Mouse (Mus musculus) E14TG2a.4 (cell line): ENCODE data around the gene Fam3a.
A peak's percentile ranks its signal among the peaks of the same experiment; 100 is the strongest.

Source experiments
- H3K27me3 ChIP-seq: 2 replicates; pipeline ENCODE4 v1.6.1; 2014; ENCODE audit warnings: low read length, control low read depth; ENCODE audit not compliant: insufficient read depth
- H3K36me3 ChIP-seq: 2 replicates; pipeline ENCODE4 v1.6.1; 2014; ENCODE audit warnings: low read length, control low read depth; ENCODE audit not compliant: insufficient read depth
- H3K4me1 ChIP-seq: replicated peaks from 2 replicates; pipeline ENCODE4 v1.6.1; 2014; ENCODE audit warnings: low read depth, low read length, control low read depth
- H3K4me3 ChIP-seq: replicated peaks from 2 replicates; pipeline ENCODE4 v1.5.1; 2014; ENCODE audit warnings: mild to moderate bottlenecking, low read length
- H3K9me3 ChIP-seq: 2 replicates; pipeline ENCODE4 v1.6.1; 2014; ENCODE audit warnings: low read length, control low read depth
- CTCF ChIP-seq: conservative IDR thresholded peaks from 2 replicates; pipeline ENCODE4 v1.5.1; 2014; ENCODE audit warnings: low read length
- NANOG ChIP-seq: IDR thresholded peaks from 2 replicates; pipeline ENCODE4 v1.6.1; 2014; ENCODE audit warnings: borderline replicate concordance, low read length, mixed read lengths
- POU5F1 ChIP-seq: IDR thresholded peaks from 2 replicates; pipeline ENCODE4 v1.6.1; 2014; ENCODE audit warnings: low read length, borderline replicate concordance

Gene Fam3a

DNA sequence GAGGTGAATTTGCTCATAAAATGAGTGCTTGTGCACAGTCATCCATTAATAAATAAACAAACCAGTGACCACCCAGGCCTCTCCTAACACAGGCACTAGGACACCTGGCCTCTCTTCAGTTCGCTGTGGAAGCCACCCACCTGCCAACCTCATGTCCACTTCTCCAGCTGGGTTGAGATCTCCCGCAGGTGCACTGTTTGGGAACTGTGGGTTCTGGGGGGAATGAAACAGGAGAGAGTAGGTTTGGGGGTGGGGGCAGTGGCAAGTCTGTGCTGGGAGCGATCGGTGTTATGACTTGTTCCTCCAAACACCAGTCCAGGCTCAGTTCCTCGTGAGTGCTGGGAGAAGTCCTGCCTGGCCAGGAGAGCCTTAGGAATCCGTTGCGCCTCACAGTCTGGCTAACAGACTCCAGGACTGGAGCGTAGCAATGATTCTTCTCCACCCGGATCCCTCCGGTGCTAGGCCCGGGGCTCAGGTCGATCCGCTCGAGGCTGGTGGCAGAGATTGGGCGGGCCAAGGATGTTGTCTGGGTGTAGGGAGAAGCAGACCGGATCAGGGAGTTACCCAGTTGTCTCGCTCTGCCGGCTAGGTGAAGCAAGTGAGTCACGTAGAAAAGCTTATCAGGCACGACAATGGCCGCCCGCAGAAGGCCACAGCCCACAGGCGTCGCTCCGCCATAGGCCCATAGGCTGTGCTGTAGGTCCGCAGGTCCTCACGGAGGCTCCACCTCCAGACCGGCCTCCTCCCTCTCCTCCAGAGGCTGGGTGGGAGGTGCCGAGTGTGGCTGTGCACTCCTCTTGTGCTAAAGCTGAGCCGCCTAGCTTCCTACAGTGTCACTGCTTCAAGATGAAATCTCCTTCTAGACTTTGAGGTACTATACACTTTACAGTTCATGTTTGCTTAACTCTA, at the start of gene Fam3a, which contains the start of gene Ikbkg:
Gene Fam3a (minus strand): TSS at position 738 of the 909 bp plus-strand sequence.
Gene Ikbkg (plus strand): TSS at position 756 of the 909 bp plus-strand sequence.
- H3K4me1 ChIP-seq: peaks cover 5% of the 10 kb centered on the region; the same call in 1 of the 2 replicates
- H3K9me3 ChIP-seq: no peaks in the 10 kb centered on the region
- H3K36me3 ChIP-seq: peaks cover 8% of the 10 kb centered on the region
- peak within 1 kb of the TSS; percentile 83 for H3K4me3 ChIP-seq
- TF ChIP-seq CTCF (no peak), NANOG (no peak), POU5F1 (no peak)
- H3K27me3 ChIP-seq: no peaks in the 10 kb centered on the region

DNA sequence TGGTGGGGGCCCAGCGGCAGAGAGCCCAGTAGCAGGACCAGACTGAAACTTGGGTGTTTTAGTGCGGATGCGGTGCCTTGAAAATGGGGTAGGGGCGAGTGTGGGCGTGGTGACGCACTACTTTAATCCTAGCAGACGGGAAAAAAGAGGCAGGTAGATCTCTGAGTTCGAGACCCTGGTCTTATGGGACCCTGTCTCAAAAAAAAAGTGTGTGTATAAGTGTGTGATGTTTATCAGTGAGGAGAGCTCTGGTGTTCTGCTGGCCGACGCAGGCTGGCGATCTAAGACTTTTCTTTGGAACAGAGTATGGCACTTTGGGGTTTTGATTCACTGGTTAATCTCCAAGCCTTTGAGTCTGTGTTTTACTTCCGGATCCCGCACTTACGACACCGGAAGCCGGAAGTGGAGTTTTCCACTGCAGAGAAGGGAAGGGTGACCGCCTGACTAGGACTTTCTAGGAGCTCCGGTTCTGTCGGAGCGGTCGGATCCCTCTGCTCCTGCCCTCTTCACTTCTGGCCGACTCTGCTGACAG, 36.3 kb upstream of the Fam3a start:
- Histone ChIP-seq H3K4me1 (peaks cover 24% of the 10 kb centered on the region), H3K9me3 (no peaks in the 10 kb centered on the region), H3K36me3 (peaks cover 50% of the 10 kb centered on the region), H3K4me3 (peak overlapping the region; percentile 85), H3K27me3 (no peaks in the 10 kb centered on the region)
- TF ChIP-seq CTCF: no peak
- no peak for TF ChIP-seq NANOG
- no peak for TF ChIP-seq POU5F1

DNA sequence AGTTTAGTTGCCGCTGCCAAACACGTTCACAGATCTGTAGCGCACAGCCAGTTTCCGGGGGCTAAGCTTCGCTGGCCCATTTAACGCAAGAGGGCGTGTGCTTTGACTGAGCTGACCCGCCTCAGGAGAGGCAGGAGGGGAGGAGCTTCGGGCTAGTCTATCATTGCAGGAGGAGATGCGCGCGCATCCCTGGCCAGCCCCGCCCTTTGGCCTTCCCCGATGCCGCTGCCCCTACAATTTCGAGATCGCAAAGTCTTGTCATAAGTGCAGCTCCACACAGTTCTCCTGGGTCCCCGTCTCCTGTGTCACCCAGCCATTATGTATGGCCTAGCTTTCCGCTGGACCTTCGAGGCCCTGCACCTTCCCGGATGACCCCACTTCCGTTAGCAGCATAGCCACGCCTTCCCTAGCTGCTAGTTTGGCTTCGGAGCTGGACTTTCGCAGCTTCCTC, 35.8 kb upstream of the Fam3a start, which contains the start of gene G6pdx:
Gene G6pdx (minus strand): TSS at position 369 of the 451 bp plus-strand sequence.
- peaks cover 24% of the 10 kb centered on the region for H3K4me1 ChIP-seq
- H3K9me3 ChIP-seq: no peaks in the 10 kb centered on the region
- peak within 1 kb of the TSS; percentile 85 for H3K4me3 ChIP-seq
- TF ChIP-seq NANOG: no peak
- no peak for TF ChIP-seq CTCF
- TF ChIP-seq POU5F1: no peak
- peaks cover 48% of the 10 kb centered on the region for H3K36me3 ChIP-seq
- no peaks in the 10 kb centered on the region for H3K27me3 ChIP-seq

DNA sequence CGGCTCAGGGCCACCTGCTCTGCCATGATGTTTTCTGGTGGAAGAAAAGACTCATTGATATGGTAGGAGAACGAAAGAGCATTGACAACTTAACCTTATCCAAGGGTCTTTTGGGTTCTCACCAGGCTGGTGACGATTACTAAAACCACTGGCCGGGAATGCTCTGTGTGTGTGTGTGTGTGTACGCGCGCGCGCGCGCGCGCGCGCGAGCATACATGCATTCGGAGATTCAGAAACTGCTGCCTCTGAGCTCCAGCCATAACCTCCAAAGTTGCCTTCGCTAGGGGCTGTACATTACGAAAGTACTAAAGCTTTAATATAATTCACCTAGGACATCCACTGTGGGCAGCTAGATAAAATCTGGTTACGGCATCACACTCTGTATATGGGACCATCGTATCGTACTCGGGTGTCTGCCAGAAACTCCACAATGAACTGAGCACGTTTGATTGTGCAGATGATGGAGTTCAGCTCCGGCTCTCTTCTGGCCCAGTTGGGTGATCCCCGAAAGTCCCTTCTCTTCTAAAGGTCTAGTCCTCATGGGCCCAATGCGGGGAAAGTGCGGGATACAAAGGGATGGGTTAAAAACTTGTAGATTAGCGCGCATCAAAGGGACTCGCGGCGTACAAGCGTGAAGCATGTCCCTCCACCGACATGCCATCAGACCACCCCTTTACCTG, 35.2 kb upstream of the Fam3a start:
- peaks cover 45% of the 10 kb centered on the region for H3K36me3 ChIP-seq
- peak overlapping the region; percentile 85 for H3K4me3 ChIP-seq
- H3K9me3 ChIP-seq: no peaks in the 10 kb centered on the region
- H3K4me1 ChIP-seq: peaks cover 24% of the 10 kb centered on the region
- TF ChIP-seq CTCF (no peak), POU5F1 (no peak), NANOG (no peak)
- H3K27me3 ChIP-seq: no peaks in the 10 kb centered on the region

DNA sequence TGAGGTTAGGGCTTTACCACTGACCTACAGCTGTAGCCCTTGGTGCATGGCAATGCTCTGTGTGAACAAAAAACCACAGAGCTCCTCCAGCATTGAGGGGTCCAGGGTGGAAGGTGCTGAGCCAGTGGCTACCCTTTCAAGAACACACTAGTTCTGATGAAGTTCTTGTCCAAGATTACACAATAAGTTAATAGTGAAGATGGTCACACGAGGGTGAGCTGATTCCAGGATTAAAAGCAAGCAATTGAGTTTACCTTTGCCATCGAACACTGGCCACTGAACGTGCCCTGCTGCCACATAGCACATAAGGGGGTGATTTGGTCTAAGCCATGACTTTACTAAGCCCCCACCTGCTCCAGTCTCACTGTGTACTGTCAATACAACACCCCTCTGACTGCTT, 34.0 kb upstream of the Fam3a start:
- peaks cover 24% of the 10 kb centered on the region for H3K4me1 ChIP-seq
- no peaks in the 10 kb centered on the region for H3K9me3 ChIP-seq
- peaks cover 36% of the 10 kb centered on the region for H3K36me3 ChIP-seq
- H3K4me3 ChIP-seq: no peak overlapping the region
- TF ChIP-seq POU5F1: no peak
- TF ChIP-seq NANOG: no peak
- TF ChIP-seq CTCF: no peak
- no peaks in the 10 kb centered on the region for H3K27me3 ChIP-seq

GRCm38 (mm10) chrX:74426256-74426655, 33.2 kb upstream of the Fam3a start:
- Histone ChIP-seq H3K9me3 (no peaks in the 10 kb centered on the region), H3K27me3 (no peaks in the 10 kb centered on the region), H3K36me3 (peaks cover 32% of the 10 kb centered on the region), H3K4me3 (no peak overlapping the region), H3K4me1 (peaks cover 24% of the 10 kb centered on the region)
- no peak for TF ChIP-seq POU5F1
- no peak for TF ChIP-seq NANOG
- TF ChIP-seq CTCF: no peak

GRCm38 (mm10) chrX:74425195-74425594, 32.1 kb upstream of the Fam3a start:
- no peaks in the 10 kb centered on the region for H3K27me3 ChIP-seq
- H3K36me3 ChIP-seq: peaks cover 32% of the 10 kb centered on the region
- H3K9me3 ChIP-seq: no peaks in the 10 kb centered on the region
- no peak for TF ChIP-seq CTCF
- no peak for TF ChIP-seq NANOG
- no peak for TF ChIP-seq POU5F1
- peaks cover 18% of the 10 kb centered on the region for H3K4me1 ChIP-seq
- H3K4me3 ChIP-seq: no peak overlapping the region

GRCm38 (mm10) chrX:74424443-74424842, 31.4 kb upstream of the Fam3a start:
- peaks cover 32% of the 10 kb centered on the region for H3K36me3 ChIP-seq
- TF ChIP-seq NANOG: no peak
- no peak for TF ChIP-seq POU5F1
- no peak overlapping the region for H3K4me3 ChIP-seq
- no peaks in the 10 kb centered on the region for H3K9me3 ChIP-seq
- H3K27me3 ChIP-seq: no peaks in the 10 kb centered on the region
- peaks cover 17% of the 10 kb centered on the region for H3K4me1 ChIP-seq

DNA sequence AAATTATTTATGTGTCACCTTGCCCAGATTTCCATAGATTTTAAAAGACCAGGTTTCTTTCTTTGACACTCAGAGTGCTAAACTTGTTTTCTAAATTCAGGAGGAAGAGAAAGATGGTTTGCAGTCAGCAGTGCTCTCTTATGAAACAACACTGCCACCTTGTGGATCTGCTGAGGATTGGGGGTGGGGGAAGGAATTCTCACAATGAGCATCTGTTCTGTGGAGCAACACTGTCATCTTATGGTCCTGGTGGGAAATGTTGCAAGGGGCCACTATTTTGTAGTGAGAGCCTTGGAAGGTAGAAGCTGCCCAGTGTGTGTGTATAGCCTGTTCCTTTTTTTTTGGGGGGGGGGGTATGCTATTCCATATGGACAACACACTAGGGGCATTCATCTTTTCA, 20.3 kb upstream of the Fam3a start:
- Histone ChIP-seq H3K36me3 (peaks cover 59% of the 10 kb centered on the region), H3K27me3 (no peaks in the 10 kb centered on the region), H3K4me1 (no peaks in the 10 kb centered on the region), H3K9me3 (no peaks in the 10 kb centered on the region), H3K4me3 (no peak overlapping the region)
- TF ChIP-seq NANOG (no peak), CTCF (peak; percentile 81), POU5F1 (no peak)
